Mouse (Mus musculus): ENCODE data around the gene Dock9. TPM values are rescaled to one million over a fixed set of nuclear protein-coding genes. Genes with fewer than 3 reads are reported as not detected.

Dock9 gene
- polyA plus RNA-seq, 1 experiment, result 64.7 TPM

Other genes starting within 250 kb of the Dock9 start
- gene Ubac2, start 80.8 kb upstream of the Dock9 start, polyA plus RNA-seq (2012; rRNA removed), result 41.4 and 43.0 TPM in 2 replicates
- gene Gpr18, start 117.9 kb upstream of the Dock9 start, polyA plus RNA-seq (2012; rRNA removed), result 0.08 TPM in 2 replicates
- 1.0 and 1.6 TPM in 2 replicates for gene Gpr183, start 167.4 kb upstream of the Dock9 start, polyA plus RNA-seq (2012; rRNA removed)
- gene Timm8a2, start 236.8 kb upstream of the Dock9 start, polyA plus RNA-seq (2012; rRNA removed), result 0.36 TPM in 1 of 2 replicates, not detected in the other

Data from frontal cortex, adult 2 months (tissue).